Comparison of ENCODE assay signal across 8 mouse cellular contexts in genomic region chr9:56894006-56894405, GRCm38 (mm10). TPM values are rescaled to one million over a fixed set of nuclear protein-coding genes. Genes with fewer than 3 reads are reported as not detected.
DNase-seq lines count a peak whose midpoint lies in the region; ATAC-seq and TF ChIP-seq lines count a peak whose summit lies in the region.

No protein-coding gene starts in this region.

- TF ChIP-seq CTCF in left cerebral cortex, adult 2 months (IDR thresholded peaks at IDR 0.05) = peak; percentile 12

- peaks cover 2% of the 10 kb centered on the region; the same call in 1 of the 2 replicates for H3K4me1 ChIP-seq in intestine, embryonic 16.5 days (ENCODE audit: control insufficient read depth, insufficient read depth, low read length)

- H3K9ac ChIP-seq in intestine, embryonic 16.5 days (ENCODE audit: low read depth, low read length) = no peak overlapping the region

- ATAC-seq in intestine, embryonic 16.5 days = no peak

- H3K9me3 ChIP-seq in intestine, embryonic 16.5 days (ENCODE audit: control insufficient read depth, low read length) = no peaks in the 10 kb centered on the region

- no peak overlapping the region for H3K4me3 ChIP-seq in left cerebral cortex, adult 2 months
- H3K4me3 ChIP-seq in intestine, embryonic 16.5 days (ENCODE audit: low read length) = no peak overlapping the region

- DNase-seq in adrenal gland, adult 2 months = peak; percentile 33
- DNase-seq in adrenal gland, adult 8-10 months = no peak
- DNase-seq in left cerebral cortex, adult 2 months (ENCODE audit: extremely low spot score in 1 of 2, low spot score in 2 of 2) = peak in 1 of 2 experiments; percentile 12
- no peak for DNase-seq in left cerebral cortex, adult 18-20 months (ENCODE audit: low spot score in 2 of 2)
- peak; percentile 74 for DNase-seq in Muller cell, postnatal 12 days (ENCODE audit: inconsistent ontology term)
- peak; percentile 75 for DNase-seq in heart, postnatal 4 days
- DNase-seq in splenic B cell, adult 2 months (ENCODE audit: low read depth, low spot score) = peak; percentile 49

- H3K27me3 ChIP-seq in splenic B cell, adult 2 months (ENCODE audit: control insufficient read depth, insufficient read depth, low read length, poor library complexity, severe bottlenecking) = no peaks in the 10 kb centered on the region
- H3K27me3 ChIP-seq in intestine, embryonic 16.5 days (replicated peaks; ENCODE audit: control insufficient read depth, insufficient read depth, low read length) = no peaks in the 10 kb centered on the region

- no peak overlapping the region for H3K27ac ChIP-seq in left cerebral cortex, adult 2 months
- no peak overlapping the region for H3K27ac ChIP-seq in intestine, embryonic 16.5 days (ENCODE audit: low read length)

- intact Hi-C loops in left cerebral cortex, adult 2 months (cut with DNase I) = loop anchor here (10.0 kb wide), 2 partner anchors 331 to 541 kb away; no protein-coding TSS in a partner anchor

- 18% methylated on average over 3 of the region's 3 CpGs for WGBS in intestine, embryonic 16.5 days

- H3K4me2 ChIP-seq in intestine, embryonic 16.5 days (ENCODE audit: low read depth, low read length) = no peak overlapping the region

- no peaks in the 10 kb centered on the region for H3K36me3 ChIP-seq in splenic B cell, adult 2 months (ENCODE audit: control insufficient read depth, insufficient read depth, low read length, poor library complexity, severe bottlenecking)
- no peaks in the 10 kb centered on the region for H3K36me3 ChIP-seq in intestine, embryonic 16.5 days (ENCODE audit: control insufficient read depth, insufficient read depth, low read length)

RNA-seq across cellular contexts. Expression of gene Cspg4, which starts 29.2 kb away (rescaled TPM):
- total RNA-seq in adrenal gland, adult 2 months (2021) = 10 to 100 TPM in 1 of 2 experiments, 1 to 10 TPM in 1; 7.8 to 11.8 TPM
- polyA plus RNA-seq in adrenal gland, adult 2 months (2012; rRNA removed) = 17.9 and 19.0 TPM in 2 replicates
- total RNA-seq in adrenal gland, adult 8-10 months (2022) = 10 to 100 TPM in 1 of 4 experiments, 1 to 10 TPM in 3; 6.4 to 15.0 (median 8.1) TPM
- total RNA-seq in left cerebral cortex, adult 2 months (2021) = 10 to 100 TPM; 15.2 to 15.9 TPM
- total RNA-seq in left cerebral cortex, adult 18-20 months (2021) = 10 to 100 TPM; 11.1 to 12.9 TPM
- total RNA-seq in heart, postnatal 4 days (2021) = 10 to 100 TPM; 55.6 to 56.6 TPM
- polyA plus RNA-seq in intestine, embryonic 16.5 days (2015; fragmentation: Nextera tagmentation; extraction: Ambion mirVana) = 17.4 and 18.2 TPM in 2 replicates

RNA-seq across cellular contexts. Expression of gene Odf3l1, which starts 29.5 kb away (rescaled TPM):
- 1 to 10 TPM; 1.5 to 1.7 TPM for total RNA-seq in adrenal gland, adult 2 months (2021)
- 7.4 and 7.6 TPM in 2 replicates for polyA plus RNA-seq in adrenal gland, adult 2 months (2012; rRNA removed)
- total RNA-seq in adrenal gland, adult 8-10 months (2022) = 1 to 10 TPM in 1 of 4 experiments, under 1 TPM in 2, not detected in 1; 0.29 to 1.5 (median 0.40) TPM
- total RNA-seq in left cerebral cortex, adult 2 months (2021) = not detected
- not detected for total RNA-seq in left cerebral cortex, adult 18-20 months (2021)
- total RNA-seq in heart, postnatal 4 days (2021) = under 1 TPM in 1 of 2 experiments, not detected in 1; 0.43 TPM
- 1.4 and 1.5 TPM in 2 replicates for polyA plus RNA-seq in intestine, embryonic 16.5 days (2015; fragmentation: Nextera tagmentation; extraction: Ambion mirVana)

RNA-seq across cellular contexts. Expression of gene Snx33, which starts 34.2 kb away (rescaled TPM):
- total RNA-seq in adrenal gland, adult 2 months (2021) = 10 to 100 TPM; 18.4 to 33.8 TPM
- polyA plus RNA-seq in adrenal gland, adult 2 months (2012; rRNA removed) = 13.0 and 15.0 TPM in 2 replicates
- total RNA-seq in adrenal gland, adult 8-10 months (2022) = 10 to 100 TPM; 31.4 to 52.0 (median 39.9) TPM
- total RNA-seq in left cerebral cortex, adult 2 months (2021) = 1 to 10 TPM; 5.8 to 7.3 TPM
- total RNA-seq in left cerebral cortex, adult 18-20 months (2021) = 1 to 10 TPM; 6.8 to 7.4 TPM
- total RNA-seq in heart, postnatal 4 days (2021) = 10 to 100 TPM; 11.7 to 13.9 TPM
- polyA plus RNA-seq in intestine, embryonic 16.5 days (2015; fragmentation: Nextera tagmentation; extraction: Ambion mirVana) = 4.8 and 5.2 TPM in 2 replicates

RNA-seq across cellular contexts. Expression of gene Imp3, which starts 43.3 kb away (rescaled TPM):
- 100 to 1,000 TPM in 1 of 2 experiments, 10 to 100 TPM in 1; 68.3 to 104 TPM for total RNA-seq in adrenal gland, adult 2 months (2021)
- 445 and 458 TPM in 2 replicates for polyA plus RNA-seq in adrenal gland, adult 2 months (2012; rRNA removed)
- 100 to 1,000 TPM; 102 to 128 (median 114) TPM for total RNA-seq in adrenal gland, adult 8-10 months (2022)
- total RNA-seq in left cerebral cortex, adult 2 months (2021) = 10 to 100 TPM; 49.8 to 50.2 TPM
- 10 to 100 TPM; 47.6 to 52.3 TPM for total RNA-seq in left cerebral cortex, adult 18-20 months (2021)
- total RNA-seq in heart, postnatal 4 days (2021) = 10 to 100 TPM; 53.5 to 54.4 TPM
- 60.9 and 67.2 TPM in 2 replicates for polyA plus RNA-seq in intestine, embryonic 16.5 days (2015; fragmentation: Nextera tagmentation; extraction: Ambion mirVana)

RNA-seq across cellular contexts. Expression of gene Snupn, which starts 56.7 kb away (rescaled TPM):
- total RNA-seq in adrenal gland, adult 2 months (2021) = 10 to 100 TPM; 12.0 to 14.3 TPM
- 4.0 and 5.8 TPM in 2 replicates for polyA plus RNA-seq in adrenal gland, adult 2 months (2012; rRNA removed)
- 10 to 100 TPM; 16.2 to 20.6 (median 17.2) TPM for total RNA-seq in adrenal gland, adult 8-10 months (2022)
- total RNA-seq in left cerebral cortex, adult 2 months (2021) = 10 to 100 TPM; 13.5 to 16.3 TPM
- total RNA-seq in left cerebral cortex, adult 18-20 months (2021) = 10 to 100 TPM; 16.1 to 16.7 TPM
- total RNA-seq in heart, postnatal 4 days (2021) = 1 to 10 TPM; 8.6 to 9.1 TPM
- 12.3 and 12.4 TPM in 2 replicates for polyA plus RNA-seq in intestine, embryonic 16.5 days (2015; fragmentation: Nextera tagmentation; extraction: Ambion mirVana)

Comparison
In these comparisons a context has a peak if more than half of its experiments do, and no peak if none do; other contexts are left out.
1. DNase-seq: peak in adrenal gland, adult 2 months (single experiment), Muller cell, postnatal 12 days (single experiment), heart, postnatal 4 days (single experiment) and splenic B cell, adult 2 months (single experiment); none in adrenal gland, adult 8-10 months (single experiment) and left cerebral cortex, adult 18-20 months (0 of 2).